Mouse (Mus musculus) bone marrow, adult 2 months (tissue): ENCODE data around the gene Prune1. TPM values are rescaled to one million over a fixed set of nuclear protein-coding genes. Genes with fewer than 3 reads are reported as not detected.
A peak's percentile ranks its signal among the peaks of the same experiment; 100 is the strongest.

Experiments
- H3K27ac ChIP-seq: fragments of 200-500 bp; 2 replicates; pipeline ENCODE4 v1.5.1; 2012; ENCODE audit warnings: low read depth, mild to moderate bottlenecking, control low read depth, inconsistent platforms, low read length; ENCODE audit not compliant: control insufficient read depth, poor library complexity, insufficient read depth
- H3K4me1 ChIP-seq: fragments of 200-500 bp; 2 replicates; pipeline ENCODE4 v1.6.1; 2011; ENCODE audit warnings: low read length; ENCODE audit not compliant: control insufficient read depth, insufficient read depth
- H3K4me3 ChIP-seq: fragments of 200-500 bp; replicated peaks from 2 replicates; pipeline ENCODE3; 2011; ENCODE audit warnings: mild to moderate bottlenecking, low read depth, low read length, control low read depth; ENCODE audit not compliant: control insufficient read depth
- CTCF ChIP-seq: fragments of 200-500 bp; IDR thresholded peaks from 2 replicates; pipeline ENCODE4 v1.5.1; 2011; ENCODE audit warnings: low read length, control low read depth; ENCODE audit not compliant: control insufficient read depth, insufficient read depth
- POLR2A ChIP-seq: fragments of 200-500 bp; IDR thresholded peaks from 2 replicates; pipeline ENCODE4 v1.6.1; 2011; ENCODE audit warnings: low read depth, mild to moderate bottlenecking, control low read depth, low read length, borderline replicate concordance; ENCODE audit not compliant: control insufficient read depth
- WGBS: fragments of 180-500 bp; shearing (Covaris S2); methylation state at CpG from one replicate; pipeline ENCODE4 v1.1.7; 2018; 5-methylcytosine and 5-hydroxymethylcytosine counted together
- polyA plus RNA-seq: library from polyadenylated mRNA; stranded (reverse); fragments of >200 nt; gene quantifications from 2 replicates; pipeline ENCODE4 v1.2.4, GENCODE M21; 2011; ENCODE audit warnings: low replicate concordance; ENCODE audit not compliant: missing spikeins, insufficient read depth, insufficient read length

Prune1 gene
- polyA plus RNA-seq, 1 experiment = 12.4 TPM

- WGBS = 83% methylated on average over 16 of the region's 16 CpGs
- peaks cover 4% of the 10 kb centered on the region; the same call in 1 of the 2 replicates for H3K4me1 ChIP-seq
- H3K4me3 ChIP-seq = no peak overlapping the region
- TF ChIP-seq CTCF (no peak), POLR2A (no peak)
- no peak overlapping the region for H3K27ac ChIP-seq
These were observed 48.4 kb downstream of the Prune1 start for GRCm38 (mm10) chr3:95233303-95233980.

DNA sequence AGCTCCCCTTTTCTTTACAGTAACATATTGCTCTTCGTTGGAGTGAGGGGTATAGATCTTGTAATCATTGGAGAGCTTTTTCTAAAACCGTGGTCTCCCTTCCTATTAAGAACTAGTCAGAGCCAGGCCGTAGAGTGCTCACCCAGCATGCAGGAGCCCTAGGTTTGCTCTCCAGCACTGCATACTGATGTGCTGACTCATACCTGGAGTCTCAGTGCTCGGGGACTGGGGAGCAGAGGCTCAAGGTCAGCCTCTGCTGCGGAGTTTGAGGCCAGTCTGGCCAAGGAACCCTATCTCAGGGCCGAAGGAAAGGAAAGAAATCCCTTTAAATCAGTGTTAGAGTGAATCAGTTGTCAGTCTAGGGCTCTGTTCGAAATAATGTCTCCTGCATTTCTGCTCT, 49.1 kb downstream of the Prune1 start:
- no peak overlapping the region for H3K27ac ChIP-seq
- TF ChIP-seq POLR2A (no peak), CTCF (no peak)
- no peak overlapping the region for H3K4me3 ChIP-seq
- peaks cover 4% of the 10 kb centered on the region; the same call in 1 of the 2 replicates for H3K4me1 ChIP-seq
- WGBS = 76% methylated on average over 7 of the region's 7 CpGs

- peaks cover 4% of the 10 kb centered on the region; the same call in 1 of the 2 replicates for H3K4me1 ChIP-seq
- WGBS = 40% methylated on average over 13 of the region's 13 CpGs
These were observed 50.3 kb downstream of the Prune1 start, which contains the start of gene Mllt11 for GRCm38 (mm10) chr3:95231298-95232221. Gene Mllt11 (minus strand): TSS chr3:95232171.

GRCm38 (mm10) chr3:95230495-95231297, 51.2 kb downstream of the Prune1 start:
- Histone ChIP-seq H3K27ac (peak overlapping the region; percentile 99), H3K4me3 (peak overlapping the region; percentile 91), H3K4me1 (peaks cover 4% of the 10 kb centered on the region; the same call in 1 of the 2 replicates)
- WGBS = 7% methylated on average over 8 of the region's 8 CpGs
- TF ChIP-seq POLR2A (no peak), CTCF (peak; percentile 7; the same call in 1 of the 2 replicates)

More at GRCm38 (mm10) chr3:95231298-95232221, 50.3 kb downstream of the Prune1 start, which contains the start of gene Mllt11:
- peak within 1 kb of the TSS; percentile 69 for H3K4me3 ChIP-seq
- TF ChIP-seq CTCF = no peak
- no peak for TF ChIP-seq POLR2A
- H3K27ac ChIP-seq = peak within 1 kb of the TSS; percentile 99

GRCm38 (mm10) chr3:95229781-95230494, 51.9 kb downstream of the Prune1 start:
- TF ChIP-seq POLR2A (peak; percentile 46; the same call in 1 of the 2 replicates), CTCF (no peak)
- Histone ChIP-seq H3K27ac (peak overlapping the region; percentile 99), H3K4me1 (peaks cover 4% of the 10 kb centered on the region; the same call in 1 of the 2 replicates), H3K4me3 (peak overlapping the region; percentile 91)
- WGBS = 1% methylated on average over 13 of the region's 13 CpGs

GRCm38 (mm10) chr3:95228894-95229780, 52.7 kb downstream of the Prune1 start:
- WGBS = under 1% methylated on average over 43 of the region's 43 CpGs
- Histone ChIP-seq H3K4me1 (peaks cover 4% of the 10 kb centered on the region; the same call in 1 of the 2 replicates), H3K27ac (peak overlapping the region; percentile 95), H3K4me3 (peak overlapping the region; percentile 91)
- TF ChIP-seq POLR2A (peak; percentile 36; the same call in 1 of the 2 replicates), CTCF (no peak; the same call in 1 of the 2 replicates)
